Mouse (Mus musculus): ENCODE results near the gene Alk. TPM values are rescaled to one million over a fixed set of nuclear protein-coding genes. Genes with fewer than 3 reads are reported as not detected.

Alk gene
- polyA plus RNA-seq, 1 experiment = not detected

DNA sequence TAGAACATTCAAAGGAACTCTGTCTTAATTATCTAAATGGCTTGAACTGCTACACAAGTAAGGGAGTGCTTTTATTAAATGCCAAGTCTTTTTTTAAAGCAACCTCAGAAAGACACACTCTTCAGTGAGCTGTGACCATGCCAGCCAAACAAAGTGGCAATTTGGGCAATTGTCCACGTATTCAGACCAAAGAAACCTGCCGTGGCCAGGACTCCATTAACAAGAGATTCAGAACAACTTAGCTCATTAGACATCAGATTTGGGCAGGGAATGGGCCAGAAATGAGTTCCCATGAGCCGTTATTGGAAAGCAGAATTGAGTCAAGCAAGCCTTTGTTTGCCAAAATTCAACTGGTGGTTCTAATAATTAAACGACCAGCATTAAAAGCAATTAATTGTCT is 118.8 kb downstream of the Alk start:
- no peak for TF ChIP-seq GATA1 (IDR thresholded peaks at IDR 0.05; ENCODE audit: low read length)

DNA sequence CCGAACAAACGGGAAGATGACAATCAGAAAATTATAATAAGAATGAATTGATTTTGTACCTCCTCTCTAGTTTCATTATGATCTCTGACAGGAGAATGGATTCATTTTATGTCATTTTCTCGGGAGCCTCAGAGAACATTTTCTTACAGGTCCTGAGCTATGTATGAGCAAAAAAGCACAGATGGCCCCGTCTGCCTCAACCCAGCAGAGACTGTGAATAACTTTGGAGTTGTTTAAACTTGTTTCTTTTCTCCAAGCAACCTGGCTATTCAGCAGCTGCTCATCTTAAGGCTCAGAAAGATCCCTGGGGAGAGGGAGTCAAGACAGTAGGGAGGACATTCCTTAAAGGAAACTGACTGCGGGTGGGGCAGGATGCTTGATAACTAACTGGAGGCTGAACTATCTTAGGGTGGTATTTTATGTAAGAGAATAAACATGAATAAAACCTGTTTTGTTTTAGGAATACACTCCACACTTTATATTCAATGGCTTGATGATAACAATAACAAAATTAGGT is 126.5 kb downstream of the Alk start:
- no peak for TF ChIP-seq GATA1 (IDR thresholded peaks at IDR 0.05; ENCODE audit: low read length)

DNA sequence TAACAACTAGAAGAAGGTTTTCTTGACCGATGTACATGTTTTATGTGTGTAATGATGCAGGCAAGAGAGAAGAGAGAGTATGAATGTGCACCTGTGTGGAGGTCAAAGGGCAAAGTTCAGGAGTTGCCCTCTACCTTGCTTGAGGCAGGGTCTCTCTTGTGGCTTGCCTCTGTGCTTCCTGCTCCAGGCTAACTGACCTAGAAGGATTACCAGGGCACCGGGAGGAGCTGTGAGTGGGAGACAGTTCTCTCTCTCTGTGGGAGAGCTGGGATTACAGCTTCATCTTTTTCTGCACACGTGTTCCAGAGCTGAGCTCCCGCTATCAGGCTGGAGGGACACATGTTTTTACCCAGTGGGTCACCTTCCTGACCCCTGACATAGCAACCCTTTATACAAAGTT is 127.5 kb downstream of the Alk start:
- TF ChIP-seq GATA1 (IDR thresholded peaks at IDR 0.05; ENCODE audit: low read length) = no peak

DNA sequence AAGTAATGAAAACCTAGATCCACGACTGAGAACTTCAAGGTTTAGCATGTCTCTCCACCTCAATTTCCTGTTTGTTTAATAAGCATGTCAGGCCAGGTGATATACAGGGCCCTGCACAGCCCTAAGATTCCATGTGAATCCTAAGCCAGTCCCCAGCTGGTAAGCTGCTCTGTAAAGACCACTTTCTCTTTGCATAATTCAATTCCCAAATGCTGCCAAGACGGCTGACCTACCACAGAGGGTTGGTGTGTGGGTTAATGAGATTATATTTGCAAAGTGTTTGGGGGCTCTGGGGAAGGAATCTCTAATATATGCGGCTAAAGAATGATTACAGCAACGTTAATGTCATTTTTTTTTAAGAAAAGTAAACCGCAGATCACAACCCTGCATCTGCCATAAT is 130.3 kb downstream of the Alk start:
- TF ChIP-seq GATA1 (IDR thresholded peaks at IDR 0.05; ENCODE audit: low read length) = no peak

DNA sequence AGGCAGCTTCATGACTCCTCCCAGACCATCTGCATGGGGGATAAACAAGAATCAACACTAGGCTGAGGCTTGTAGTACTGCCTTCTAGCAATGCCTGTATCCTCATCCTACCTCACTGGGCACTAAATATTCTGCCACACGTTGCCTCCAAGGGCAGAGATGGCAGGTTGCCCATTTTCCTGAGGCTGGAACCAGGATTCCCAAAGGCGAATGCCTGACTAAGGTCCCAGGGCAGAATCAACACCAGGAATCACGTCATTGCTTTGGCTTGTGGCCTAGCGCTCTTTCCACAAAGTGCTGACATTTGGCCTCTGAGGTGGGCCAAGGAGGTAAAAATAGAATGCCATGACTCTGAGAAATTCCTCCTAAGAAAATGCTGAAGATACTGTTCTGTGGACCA is 155.9 kb downstream of the Alk start:
- no peak for TF ChIP-seq GATA1 (IDR thresholded peaks at IDR 0.05; ENCODE audit: low read length)

DNA sequence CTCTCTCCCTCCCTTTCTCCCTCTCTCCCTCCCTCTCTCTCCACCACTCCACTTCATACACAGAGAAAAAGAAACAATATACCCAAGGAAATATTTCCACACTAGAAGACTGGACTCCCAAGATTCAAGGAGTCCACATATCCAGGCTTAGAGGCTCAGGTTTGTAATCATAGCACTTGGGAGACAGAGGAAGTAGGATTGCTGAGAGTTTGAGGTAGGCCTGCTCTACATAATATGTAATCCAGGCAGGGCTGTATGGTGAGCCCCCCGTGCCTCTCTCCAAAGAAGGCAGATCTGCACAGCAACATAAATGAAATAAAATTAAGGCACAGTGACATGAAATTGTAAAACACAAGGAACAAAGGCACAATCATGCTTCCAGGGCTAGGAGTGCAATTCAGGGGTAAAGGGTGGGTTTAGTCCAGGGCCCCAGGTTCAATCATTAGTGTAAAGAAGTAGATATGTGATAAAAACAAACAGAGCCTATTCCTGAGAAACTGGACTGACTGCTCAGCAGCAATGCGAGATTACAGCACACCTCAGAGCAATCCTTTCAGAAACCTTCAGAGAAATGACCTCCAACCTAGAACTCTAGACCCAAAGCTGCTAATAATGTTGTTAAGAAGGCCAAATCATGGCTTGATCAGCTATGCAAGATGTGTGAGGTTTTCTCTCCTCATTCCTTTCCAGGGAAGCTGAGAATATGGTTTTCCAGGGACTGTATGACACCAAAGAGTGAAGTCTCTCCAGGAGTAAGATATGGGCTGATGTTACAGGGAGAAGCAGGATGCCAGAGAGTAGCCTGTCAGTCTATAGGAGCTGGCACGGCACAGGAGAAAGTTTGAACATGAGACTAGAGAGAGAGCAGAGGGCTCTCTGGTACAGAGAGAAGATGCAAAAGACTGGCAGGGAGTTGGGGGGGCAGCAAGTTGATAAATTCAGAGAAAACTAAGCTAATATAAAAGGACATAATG is 158.9 kb downstream of the Alk start:
- TF ChIP-seq GATA1 (IDR thresholded peaks at IDR 0.05; ENCODE audit: low read length) = no peak

DNA sequence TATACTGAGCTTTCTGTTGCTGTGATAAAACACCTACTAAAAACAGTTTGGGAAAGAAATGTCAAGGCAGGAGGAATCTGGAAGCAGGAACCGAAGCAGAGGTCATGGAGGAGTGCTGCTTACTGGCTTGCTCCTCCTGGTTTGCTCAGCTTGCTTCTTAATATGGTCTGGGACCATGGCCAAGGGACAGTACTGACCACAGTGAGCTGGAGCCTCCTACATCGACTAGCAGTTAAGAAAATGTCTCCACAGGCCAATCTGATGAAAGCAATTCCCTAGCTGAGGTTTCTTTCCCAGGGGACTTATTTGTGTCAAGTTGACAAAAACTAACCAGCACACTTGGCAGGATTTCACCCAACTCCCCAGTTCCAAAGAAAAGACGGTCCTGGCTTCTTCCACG is 187.0 kb downstream of the Alk start:
- no peak for TF ChIP-seq GATA1 (IDR thresholded peaks at IDR 0.05; ENCODE audit: low read length)

DNA sequence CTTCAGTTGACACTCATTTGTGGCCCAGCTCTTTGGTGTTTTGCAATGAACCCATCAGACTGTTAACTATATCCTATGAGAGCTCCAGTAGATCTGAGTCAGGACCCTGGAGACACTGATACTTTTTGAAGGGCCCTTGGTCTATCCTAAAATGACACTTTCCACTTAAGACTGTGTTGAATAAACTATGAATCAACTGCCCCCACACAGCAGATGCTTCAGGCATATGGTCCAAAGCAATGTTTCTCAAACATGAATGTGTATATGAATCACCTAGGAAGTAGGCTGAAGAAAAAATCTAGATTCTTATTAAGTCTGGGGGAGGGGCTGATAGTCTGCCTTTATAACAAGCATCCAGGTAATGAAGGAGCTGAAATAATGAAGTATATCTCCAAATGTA is 189.8 kb downstream of the Alk start:
- no peak for TF ChIP-seq GATA1 (IDR thresholded peaks at IDR 0.05; ENCODE audit: low read length)

DNA sequence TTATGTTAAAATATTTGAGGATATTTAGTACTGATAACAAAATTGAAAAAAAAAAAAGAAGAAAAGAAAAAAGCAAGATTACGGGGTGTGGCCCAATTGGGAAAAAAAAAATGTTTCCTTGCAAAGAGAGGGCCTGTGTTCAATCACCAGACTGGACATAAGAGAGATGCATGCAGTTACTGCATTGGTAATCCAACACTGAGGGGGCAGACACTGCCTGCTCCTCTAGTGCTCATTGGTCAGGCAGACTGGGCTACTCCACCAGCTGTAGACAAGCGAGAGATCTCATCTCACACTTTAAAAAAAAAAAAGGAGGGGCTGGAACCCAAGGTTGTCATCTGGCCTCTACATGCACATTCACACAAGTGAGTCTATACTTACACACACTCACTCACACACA is 199.6 kb downstream of the Alk start:
- no peak for TF ChIP-seq GATA1 (IDR thresholded peaks at IDR 0.05; ENCODE audit: low read length)

DNA sequence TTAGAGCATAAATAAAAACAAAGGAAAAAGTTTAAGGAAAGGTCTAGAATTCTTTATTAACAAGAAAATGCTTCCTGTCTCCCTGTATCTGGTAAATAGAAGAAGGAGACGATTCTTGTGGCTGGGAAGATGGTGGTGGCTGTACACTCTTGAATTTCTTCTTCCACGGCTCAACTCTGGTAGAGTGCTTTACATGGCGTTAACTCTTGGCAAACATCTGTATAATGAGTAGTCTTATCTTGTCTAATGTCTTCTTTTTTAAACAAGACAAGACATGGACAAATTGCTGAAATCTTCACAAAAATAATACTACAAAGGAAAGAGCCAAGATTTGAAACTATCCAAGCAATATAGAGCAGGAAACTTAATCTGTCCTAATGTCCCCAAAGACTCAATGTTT is 202.6 kb downstream of the Alk start:
- TF ChIP-seq GATA1 (IDR thresholded peaks at IDR 0.05; ENCODE audit: low read length) = no peak

DNA sequence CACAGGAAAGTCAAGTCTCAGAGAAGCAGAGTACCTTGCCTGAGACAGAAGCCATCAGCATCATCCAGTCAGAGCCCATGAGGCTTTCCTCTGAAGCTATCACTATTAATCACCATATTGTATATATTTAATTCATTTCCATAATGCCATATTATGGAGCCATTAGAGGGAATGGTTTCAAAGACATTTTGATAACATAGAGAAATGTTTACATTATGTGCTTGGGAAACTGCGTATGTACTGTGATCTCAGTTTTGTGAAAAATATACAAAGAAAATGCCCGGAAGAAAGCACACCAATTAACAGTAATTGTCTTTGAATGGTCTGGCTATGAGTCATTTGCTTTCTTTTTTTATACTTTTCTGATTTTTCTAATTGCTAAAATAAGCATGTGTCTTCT is 203.1 kb downstream of the Alk start:
- no peak for TF ChIP-seq GATA1 (IDR thresholded peaks at IDR 0.05; ENCODE audit: low read length)

DNA sequence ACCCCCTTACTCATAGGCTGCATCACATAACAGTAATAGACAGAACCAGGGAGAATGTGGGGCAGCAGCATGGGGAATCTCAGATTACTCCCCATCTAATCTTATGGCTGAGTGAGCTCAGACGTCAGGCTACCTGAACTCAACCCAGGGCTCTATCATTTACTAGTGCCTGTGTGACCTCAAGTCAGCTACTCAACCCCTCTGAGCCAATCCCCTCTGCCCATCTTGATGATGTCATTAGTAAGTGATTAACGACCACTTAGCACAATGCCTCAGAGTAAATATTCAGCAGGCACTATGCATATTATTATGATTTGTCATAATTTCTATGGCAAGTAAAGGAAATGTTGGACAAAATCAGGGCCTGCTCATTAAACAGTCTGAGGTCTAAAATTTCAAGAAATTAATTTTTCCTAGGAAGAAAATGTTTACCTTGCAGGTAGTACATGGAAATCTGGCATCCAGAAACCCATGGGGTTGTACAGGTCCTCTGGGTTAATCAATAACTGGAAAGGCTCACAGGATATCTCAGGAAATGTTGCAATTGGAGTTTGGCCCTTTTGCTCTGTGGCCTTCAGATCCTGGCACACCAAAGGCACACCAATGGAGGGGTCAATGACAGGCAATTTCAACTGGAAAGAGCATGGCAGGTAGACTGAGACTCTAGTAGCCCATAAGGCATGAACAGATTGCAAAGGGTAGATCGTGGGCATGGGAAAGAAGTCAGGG is 204.9 kb downstream of the Alk start:
- no peak for TF ChIP-seq GATA1 (IDR thresholded peaks at IDR 0.05; ENCODE audit: low read length)

DNA sequence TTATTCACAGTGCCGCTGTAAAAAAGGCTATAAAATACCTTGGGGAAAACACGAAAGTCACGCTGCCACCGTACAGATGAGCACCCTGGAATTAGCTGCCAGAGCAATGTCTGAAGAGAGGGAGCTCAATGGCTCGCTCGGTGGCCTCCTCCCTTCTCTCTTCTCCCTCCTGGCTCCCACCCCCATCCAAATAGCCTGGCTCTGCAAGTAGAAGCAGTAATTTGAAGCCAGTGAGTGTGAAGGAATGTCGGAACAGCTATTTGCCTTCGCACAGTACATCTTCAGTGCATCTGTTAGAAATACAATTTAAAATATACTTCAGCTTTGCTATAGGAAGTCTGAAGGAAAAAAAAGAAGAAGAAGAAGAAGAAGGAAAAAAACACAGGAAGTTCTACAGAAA is 208.5 kb downstream of the Alk start:
- TF ChIP-seq GATA1 (IDR thresholded peaks at IDR 0.05; ENCODE audit: low read length) = no peak

DNA sequence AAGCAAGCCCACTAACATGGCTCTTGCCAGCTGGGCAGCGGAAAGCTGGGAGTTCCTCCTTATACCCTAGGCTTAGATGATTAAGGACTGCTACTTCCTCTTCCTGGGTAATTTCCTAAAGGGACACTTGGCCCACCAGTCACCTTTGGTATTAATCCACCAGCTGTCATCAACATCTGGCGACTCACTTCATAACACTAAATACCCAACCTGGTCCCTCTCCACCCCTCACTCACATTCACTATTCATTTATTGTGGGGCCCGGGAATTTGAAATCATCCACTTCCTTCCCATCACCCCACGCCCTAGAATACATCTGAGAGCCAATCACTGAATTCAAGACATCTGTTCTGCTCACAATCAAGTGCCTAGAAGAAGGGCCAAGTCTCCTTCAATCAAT is 235.4 kb downstream of the Alk start:
- no peak for TF ChIP-seq GATA1 (IDR thresholded peaks at IDR 0.05; ENCODE audit: low read length)

DNA sequence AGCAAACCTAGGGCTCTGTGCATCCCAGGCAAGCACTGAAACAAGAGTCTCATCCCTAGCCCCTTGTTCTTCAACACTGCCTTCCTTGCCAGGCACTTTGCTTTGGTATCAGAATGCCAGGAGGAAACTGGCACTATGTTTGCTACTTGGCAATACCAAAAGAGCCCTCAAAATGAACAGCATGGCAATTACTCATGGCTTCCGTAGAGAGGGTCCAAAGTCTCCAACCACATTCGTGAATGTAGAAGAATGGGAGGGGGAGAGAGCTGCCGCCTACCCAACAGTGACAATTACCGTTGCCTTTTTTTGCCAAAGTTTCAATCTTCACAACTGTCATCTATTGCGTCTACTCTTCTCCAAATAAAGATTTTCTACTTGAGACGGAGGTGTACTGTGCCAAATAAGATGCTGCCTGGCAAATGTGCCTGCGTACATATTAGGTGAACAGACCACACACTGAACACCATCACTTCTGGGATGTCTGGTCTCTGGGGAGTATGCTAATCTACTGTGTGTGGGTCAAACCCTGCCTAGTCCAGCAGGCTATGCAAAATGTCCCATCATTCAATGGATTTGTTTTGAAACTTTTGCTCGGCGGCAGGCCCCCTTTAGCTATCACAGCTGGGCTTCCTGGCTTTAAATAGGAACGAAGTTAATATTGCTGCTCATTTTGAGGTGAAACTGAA is 241.5 kb downstream of the Alk start:
- TF ChIP-seq GATA1 (IDR thresholded peaks at IDR 0.05; ENCODE audit: low read length) = no peak

DNA sequence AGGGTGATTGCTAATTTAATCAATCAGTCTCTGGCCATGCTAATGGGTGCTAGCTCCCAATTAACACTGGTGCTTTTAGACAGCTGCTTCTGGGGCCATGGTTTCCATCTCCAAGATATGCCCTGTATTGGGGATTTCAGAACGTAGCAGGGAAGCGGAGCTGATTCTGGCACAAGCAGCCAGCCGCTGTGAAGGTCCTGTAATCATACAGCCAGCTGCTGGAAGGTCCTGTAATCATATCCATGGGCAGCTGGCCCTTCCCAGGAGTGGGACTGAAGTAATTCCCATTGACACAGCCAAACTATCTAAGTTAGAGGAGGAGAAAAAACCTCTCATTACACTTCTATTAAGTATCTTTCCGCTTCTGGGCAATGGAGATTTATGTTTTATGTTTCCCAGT is 242.5 kb downstream of the Alk start:
- no peak for TF ChIP-seq GATA1 (IDR thresholded peaks at IDR 0.05; ENCODE audit: low read length)

Data from G1E-ER4 (cell line).